Mouse (Mus musculus) heart, adult 2 months (tissue): ENCODE results near the gene Ampd3. TPM values are rescaled to one million over a fixed set of nuclear protein-coding genes. Genes with fewer than 3 reads are reported as not detected.
A peak's percentile ranks its signal among the peaks of the same experiment; 100 is the strongest.

Experiments
- DNase-seq, 2 experiments: peaks; one replicate each; pipeline ENCODE4 v3.0.0; 2021
- H3K27ac ChIP-seq: fragments of 200-600 bp; 2 replicates; pipeline ENCODE4 v1.8.1; 2022
- H3K27me3 ChIP-seq: fragments of 200-500 bp; 2 replicates; pipeline ENCODE4 v1.6.1; 2012; ENCODE audit warnings: mild to moderate bottlenecking, low read length, inconsistent platforms, mixed read lengths; ENCODE audit not compliant: control insufficient read depth, insufficient read depth
- H3K36me3 ChIP-seq: fragments of 200-500 bp; 2 replicates; pipeline ENCODE4 v1.6.1; 2012; ENCODE audit warnings: low read length, inconsistent platforms; ENCODE audit not compliant: control insufficient read depth, insufficient read depth
- H3K4me1 ChIP-seq: fragments of 200-500 bp; 2 replicates; pipeline ENCODE4 v1.6.1; 2011; ENCODE audit warnings: low read length; ENCODE audit not compliant: control insufficient read depth, insufficient read depth
- H3K4me3 ChIP-seq: fragments of 200-600 bp; 2 replicates; pipeline ENCODE4 v1.8.1; 2022
- H3K79me2 ChIP-seq: fragments of 200-500 bp; replicated peaks from 2 replicates; pipeline ENCODE4 v1.6.1; 2012; ENCODE audit warnings: mild to moderate bottlenecking, inconsistent platforms, low read length, moderate library complexity, mixed read lengths; ENCODE audit not compliant: control insufficient read depth, insufficient read depth
- H3K9ac ChIP-seq: fragments of 200-500 bp; 2 replicates; pipeline ENCODE4 v1.6.1; 2012; ENCODE audit warnings: low read depth, mild to moderate bottlenecking, control low read depth, inconsistent platforms, low read length, mixed read lengths
- CTCF ChIP-seq: fragments of 200-600 bp; IDR thresholded peaks from 2 replicates; pipeline ENCODE4 v1.8.1; 2022; ENCODE audit warnings: antibody characterized with exemption, mild to moderate bottlenecking, moderate library complexity
- EP300 ChIP-seq: fragments of 200-500 bp; IDR thresholded peaks from 2 replicates; pipeline ENCODE4 v1.6.1; 2011; ENCODE audit warnings: low read depth, low read length, control low read depth; ENCODE audit not compliant: insufficient read depth
- POLR2A ChIP-seq: fragments of 200-500 bp; IDR thresholded peaks from 2 replicates; pipeline ENCODE4 v1.6.1; 2011; ENCODE audit warnings: mild to moderate bottlenecking, low read depth, low read length, control low read depth; ENCODE audit not compliant: insufficient read depth
- WGBS: fragments of 180-500 bp; shearing (Covaris S2); methylation state at CpG from one replicate; pipeline ENCODE4 v1.1.7; 2018; 5-methylcytosine and 5-hydroxymethylcytosine counted together
- intact Hi-C: fragments of 180-260 bp; cut with DNase I; formaldehyde crosslinking; loops from one replicate; pipeline ENCODE4 v1.15.1; 2025
- polyA plus RNA-seq: library from polyadenylated mRNA; depleted of rRNA; stranded (reverse); fragments of >200 nt; gene quantifications from 2 replicates; pipeline ENCODE4 v1.2.3, GENCODE M21; 2012
- total RNA-seq, 2 experiments: library from RNA; stranded (reverse); gene quantifications; 2 replicates each; pipeline ENCODE4 v1.2.3; 2021

The Ampd3 gene
- total and polyA plus RNA-seq, 3 experiments: 29.9 to 43.6 (median 38.9) TPM

DNA sequence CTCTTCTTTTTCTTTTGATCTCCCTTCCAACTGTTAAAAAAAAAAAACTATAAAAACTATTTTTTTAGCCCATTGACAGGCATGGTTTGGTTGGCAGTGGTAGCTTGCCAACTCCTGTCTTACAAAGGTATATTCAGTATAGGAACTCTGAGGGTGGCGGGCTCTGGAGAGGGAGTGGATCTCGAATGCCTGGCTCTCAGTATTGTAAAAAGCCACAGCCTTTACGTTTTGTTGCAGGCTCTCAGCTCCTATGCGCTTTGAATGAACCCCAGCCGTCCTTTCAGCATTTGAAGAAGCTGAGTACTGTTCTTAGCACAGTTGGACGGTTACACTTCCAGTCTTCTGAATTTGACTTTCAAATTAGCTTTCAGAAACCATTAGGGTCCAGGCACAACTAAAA, 38.7 kb upstream of the Ampd3 start:
- Histone ChIP-seq H3K79me2 (no peaks in the 10 kb centered on the region), H3K9ac (no peak overlapping the region), H3K4me3 (no peak overlapping the region), H3K27me3 (no peaks in the 10 kb centered on the region), H3K4me1 (no peaks in the 10 kb centered on the region), H3K27ac (no peak overlapping the region), H3K36me3 (no peaks in the 10 kb centered on the region)
- 88% methylated on average over 6 of the region's 6 CpGs for WGBS
- DNase-seq: no peak
- intact Hi-C loops: loop anchor here (2.0 to 5.0 kb wide), 2 partner anchors 213 to 286 kb away; no protein-coding TSS in a partner anchor
- TF ChIP-seq CTCF: no peak
- no peak for TF ChIP-seq POLR2A
- TF ChIP-seq EP300: no peak

DNA sequence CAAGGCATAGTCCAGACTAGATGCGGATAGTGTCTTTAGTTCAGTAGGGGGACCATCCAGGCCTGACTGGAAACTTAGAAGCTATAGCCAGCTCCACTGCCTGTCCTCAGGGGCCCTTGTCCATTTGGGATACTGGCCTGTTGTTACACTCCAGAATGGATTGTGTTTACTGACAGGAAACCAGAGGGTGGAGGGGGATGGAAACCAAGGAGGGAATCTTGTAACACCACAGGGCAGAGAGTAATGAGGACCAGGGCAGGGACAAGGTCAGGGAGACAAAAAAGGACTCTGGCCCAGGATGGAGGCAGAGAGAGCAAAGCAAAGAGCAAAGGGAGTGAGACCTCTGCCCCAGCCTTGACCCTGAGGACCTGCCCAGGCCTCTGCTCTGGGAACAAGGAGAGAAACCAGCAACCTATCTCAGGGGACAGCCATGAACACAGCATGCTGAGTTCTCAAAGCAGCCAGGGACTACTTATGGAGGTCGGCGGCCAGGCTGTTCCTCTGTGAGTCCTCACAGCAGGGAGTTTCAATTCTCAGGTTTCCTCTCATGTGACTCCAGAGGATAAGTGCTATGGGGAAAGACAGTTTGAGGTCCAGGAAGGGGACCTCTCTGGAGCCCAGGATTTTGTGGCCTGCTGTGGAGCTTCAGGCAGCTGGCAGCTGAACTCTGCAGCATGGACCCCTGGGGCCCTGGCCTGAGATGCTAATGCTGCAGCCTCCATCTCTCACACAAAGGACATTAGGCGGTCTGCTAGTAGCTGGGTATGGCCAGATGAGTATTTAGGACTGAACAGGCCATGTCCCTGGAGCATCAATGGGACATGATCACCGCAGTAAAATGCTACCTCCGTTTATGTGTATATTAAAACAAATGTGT, 36.7 kb upstream of the Ampd3 start:
- no peaks in the 10 kb centered on the region for H3K4me1 ChIP-seq
- H3K79me2 ChIP-seq: no peaks in the 10 kb centered on the region
- no peaks in the 10 kb centered on the region for H3K36me3 ChIP-seq
- 68% methylated on average over 6 of the region's 6 CpGs for WGBS
- DNase-seq: no peak
- H3K27ac ChIP-seq: no peak overlapping the region
- TF ChIP-seq EP300 (no peak), POLR2A (no peak), CTCF (no peak)
- no peak overlapping the region for H3K9ac ChIP-seq
- H3K27me3 ChIP-seq: no peaks in the 10 kb centered on the region
- no peak overlapping the region for H3K4me3 ChIP-seq
- intact Hi-C loops: no loop called here

DNA sequence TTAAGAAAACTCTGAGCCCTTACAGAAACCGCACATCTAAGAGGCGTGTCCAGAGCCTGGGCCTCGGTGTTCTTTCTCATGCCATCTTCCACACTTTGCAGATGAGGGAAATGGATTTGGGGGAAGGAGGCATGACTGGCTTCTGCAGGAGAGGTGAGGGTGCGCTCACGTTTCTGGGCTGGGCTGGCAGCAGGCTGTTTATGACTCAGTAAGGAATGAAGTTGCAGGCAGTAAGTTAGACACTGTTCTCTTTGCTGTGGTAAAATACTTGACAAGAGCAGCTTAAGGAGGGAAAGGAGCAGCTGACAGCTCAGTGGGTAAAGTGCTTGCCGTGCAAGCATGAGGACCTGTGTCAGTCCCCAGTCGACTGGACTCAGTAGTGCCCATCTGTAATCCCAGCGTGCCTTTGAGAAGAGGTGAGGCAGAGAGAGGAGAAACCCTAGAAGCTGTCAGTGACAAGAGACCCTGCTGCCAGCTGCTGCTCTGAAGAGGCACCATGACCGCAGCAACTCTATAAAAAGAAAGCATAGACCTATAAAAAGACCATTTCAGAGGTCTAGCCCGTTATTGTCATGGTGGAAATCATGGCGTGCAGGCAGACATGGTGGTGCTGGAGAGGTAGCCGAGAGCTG, 35.9 kb upstream of the Ampd3 start:
- no peak overlapping the region for H3K27ac ChIP-seq
- H3K9ac ChIP-seq: no peak overlapping the region
- no peaks in the 10 kb centered on the region for H3K36me3 ChIP-seq
- intact Hi-C loops: no loop called here
- TF ChIP-seq POLR2A: no peak
- TF ChIP-seq CTCF: no peak
- no peak for TF ChIP-seq EP300
- H3K27me3 ChIP-seq: no peaks in the 10 kb centered on the region
- DNase-seq: no peak
- H3K4me1 ChIP-seq: no peaks in the 10 kb centered on the region
- H3K79me2 ChIP-seq: no peaks in the 10 kb centered on the region
- WGBS: 87% methylated on average over 12 of the region's 12 CpGs
- H3K4me3 ChIP-seq: no peak overlapping the region

DNA sequence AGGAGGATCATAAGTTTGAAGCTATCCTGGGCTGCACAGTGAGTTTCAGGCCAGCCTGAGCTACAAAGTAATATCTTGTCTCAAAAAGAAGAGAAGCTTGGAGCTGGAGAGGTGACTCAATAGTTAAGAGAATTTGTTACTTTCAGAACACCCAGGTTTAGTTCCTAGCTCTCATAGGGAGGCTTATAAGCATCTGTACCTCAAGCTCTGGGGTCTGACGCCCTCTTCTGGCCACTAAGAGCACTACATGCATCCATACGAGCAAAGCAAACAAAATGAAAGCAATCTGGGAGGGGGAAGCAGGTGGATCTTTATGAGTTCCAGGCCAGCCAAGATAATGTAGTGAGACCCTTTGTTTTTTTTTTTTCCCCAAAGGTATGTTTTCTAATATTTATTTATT, 31.1 kb upstream of the Ampd3 start:
- WGBS: 45% methylated on average over 2 of the region's 2 CpGs
- no peak for DNase-seq
- Histone ChIP-seq H3K4me3 (no peak overlapping the region), H3K27ac (no peak overlapping the region), H3K4me1 (no peaks in the 10 kb centered on the region; the same call in 1 of the 2 replicates), H3K27me3 (no peaks in the 10 kb centered on the region), H3K9ac (no peak overlapping the region), H3K36me3 (no peaks in the 10 kb centered on the region), H3K79me2 (no peaks in the 10 kb centered on the region)
- TF ChIP-seq EP300: no peak
- no peak for TF ChIP-seq POLR2A
- peak; percentile 44 for TF ChIP-seq CTCF
- intact Hi-C loops: no loop called here

DNA sequence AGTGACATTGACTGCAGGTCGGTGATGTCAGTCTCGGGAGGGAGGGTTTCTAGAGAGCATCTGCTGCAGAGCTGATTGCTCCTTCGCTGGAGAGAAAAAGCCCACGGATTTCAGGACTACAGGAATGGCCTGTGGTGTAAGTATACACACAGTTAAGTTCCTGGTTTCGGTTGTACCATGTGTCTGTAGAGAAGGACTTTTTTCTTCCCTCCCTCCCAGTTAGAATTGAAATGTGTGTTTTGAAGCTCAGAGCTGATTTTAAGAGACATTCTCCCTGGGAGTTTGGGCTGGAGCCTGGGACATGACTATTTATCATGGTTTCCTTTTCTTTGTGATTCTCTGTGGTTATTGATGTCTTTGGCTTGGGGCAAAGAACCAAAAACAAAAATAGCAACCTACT, 28.2 kb upstream of the Ampd3 start:
- no peaks in the 10 kb centered on the region for H3K36me3 ChIP-seq
- H3K79me2 ChIP-seq: no peaks in the 10 kb centered on the region
- H3K27me3 ChIP-seq: no peaks in the 10 kb centered on the region
- no peak overlapping the region for H3K27ac ChIP-seq
- 52% methylated on average over 5 of the region's 5 CpGs for WGBS
- no peak for DNase-seq
- intact Hi-C loops: no loop called here
- no peaks in the 10 kb centered on the region; the same call in 1 of the 2 replicates for H3K4me1 ChIP-seq
- no peak overlapping the region for H3K9ac ChIP-seq
- TF ChIP-seq CTCF (no peak), POLR2A (no peak), EP300 (no peak)
- H3K4me3 ChIP-seq: no peak overlapping the region

DNA sequence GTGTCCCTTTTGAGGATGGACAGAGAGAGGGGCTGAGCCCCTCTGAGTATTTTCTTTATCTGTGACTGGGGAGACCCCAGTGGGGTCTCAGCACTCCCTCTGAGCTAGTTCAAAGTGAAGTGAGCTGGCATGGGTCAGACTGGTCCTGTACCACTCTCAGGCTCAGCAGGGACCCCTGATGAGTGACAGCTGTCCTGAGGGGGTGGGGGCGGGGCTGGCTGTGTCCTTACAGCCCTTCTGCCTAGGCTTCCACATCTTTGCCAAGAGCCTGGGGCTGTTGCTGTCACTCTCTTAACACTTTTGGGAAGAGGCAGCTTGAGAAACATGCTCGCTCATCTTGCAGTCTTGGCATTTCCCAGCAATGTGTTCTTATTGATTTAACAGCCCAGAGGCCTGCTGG, 27.8 kb upstream of the Ampd3 start:
- H3K27ac ChIP-seq: no peak overlapping the region
- no peak overlapping the region for H3K4me3 ChIP-seq
- H3K4me1 ChIP-seq: no peaks in the 10 kb centered on the region; the same call in 1 of the 2 replicates
- 67% methylated on average over 2 of the region's 2 CpGs for WGBS
- no peak overlapping the region for H3K9ac ChIP-seq
- TF ChIP-seq POLR2A (no peak), EP300 (no peak), CTCF (no peak)
- no peaks in the 10 kb centered on the region for H3K79me2 ChIP-seq
- no peaks in the 10 kb centered on the region for H3K27me3 ChIP-seq
- H3K36me3 ChIP-seq: no peaks in the 10 kb centered on the region
- DNase-seq: no peak
- intact Hi-C loops: no loop called here
